Mouse (Mus musculus) left cerebral cortex, adult 2 months (tissue): ENCODE measurements at regions not wholly inside any gene's neighbourhood (a gene's known extent, or its start where the extent isn't known, plus 50 kb on each side); places are given as distances from the start of the nearest gene placed in this dataset.

ENCODE experiments used
- DNase-seq, 2 experiments: peaks; one replicate each; pipeline ENCODE4 v3.0.0; 2021 to 2022; ENCODE audit warnings: low spot score in 2 of 2, mixed read lengths in 1 of 2; ENCODE audit errors: extremely low spot score in 1 of 2
- H3K27ac ChIP-seq: fragments of 200-600 bp; 2 replicates; pipeline ENCODE4 v1.8.1; 2022
- H3K4me3 ChIP-seq: fragments of 200-600 bp; 2 replicates; pipeline ENCODE4 v1.8.1; 2022
- CTCF ChIP-seq: fragments of 200-600 bp; IDR thresholded peaks from 2 replicates; pipeline ENCODE4 v1.8.1; 2022; ENCODE audit warnings: antibody characterized with exemption, mild to moderate bottlenecking, moderate library complexity
- intact Hi-C: fragments of 180-260 bp; cut with DNase I; formaldehyde crosslinking; loops from one replicate; pipeline ENCODE4 v1.15.1; 2025

- no peak for DNase-seq
- TF ChIP-seq CTCF = no peak
- Histone ChIP-seq H3K27ac (no peak overlapping the region), H3K4me3 (no peak overlapping the region)
- intact Hi-C loops = no loop called here
These were observed 224.3 kb upstream of the Ccdc122 start for GRCm38 (mm10) chr14:76812155-76812875.

- intact Hi-C loops = no loop called here
- Histone ChIP-seq H3K4me3 (no peak overlapping the region), H3K27ac (no peak overlapping the region)
- DNase-seq = no peak
- no peak for TF ChIP-seq CTCF
These were observed 225.6 kb upstream of the Ccdc122 start for GRCm38 (mm10) chr14:76810697-76811589.

- no peak overlapping the region for H3K27ac ChIP-seq
- H3K4me3 ChIP-seq = no peak overlapping the region
- DNase-seq = no peak
- intact Hi-C loops = no loop called here
- TF ChIP-seq CTCF = no peak
These were observed 226.5 kb upstream of the Ccdc122 start for GRCm38 (mm10) chr14:76810041-76810440.

- no peak for DNase-seq
- TF ChIP-seq CTCF = no peak
- intact Hi-C loops = no loop called here
- no peak overlapping the region for H3K4me3 ChIP-seq
- no peak overlapping the region for H3K27ac ChIP-seq
These were observed 227.2 kb upstream of the Ccdc122 start for GRCm38 (mm10) chr14:76809411-76809810.

- intact Hi-C loops = no loop called here
- peak overlapping the region; percentile 67 for H3K27ac ChIP-seq
- no peak for TF ChIP-seq CTCF
- no peak overlapping the region for H3K4me3 ChIP-seq
- no peak for DNase-seq
These were observed 231.3 kb upstream of the Ccdc122 start for GRCm38 (mm10) chr14:76805151-76805785.

GRCm38 (mm10) chr14:76804447-76805150 lies 232.0 kb upstream of the Ccdc122 start:
- no peak overlapping the region for H3K4me3 ChIP-seq
- intact Hi-C loops = no loop called here
- H3K27ac ChIP-seq = peak overlapping the region; percentile 67
- no peak for DNase-seq
- TF ChIP-seq CTCF = no peak

- no peak for DNase-seq
- H3K27ac ChIP-seq = no peak overlapping the region
- H3K4me3 ChIP-seq = no peak overlapping the region
- intact Hi-C loops = no loop called here
- no peak for TF ChIP-seq CTCF
These were observed 236.4 kb upstream of the Ccdc122 start for GRCm38 (mm10) chr14:76800181-76800580.

- intact Hi-C loops = no loop called here
- no peak for TF ChIP-seq CTCF
- Histone ChIP-seq H3K4me3 (no peak overlapping the region), H3K27ac (no peak overlapping the region)
- DNase-seq = no peak
These were observed 236.8 kb upstream of the Ccdc122 start for GRCm38 (mm10) chr14:76799741-76800140.

GRCm38 (mm10) chr14:76798925-76799428 lies 237.6 kb upstream of the Ccdc122 start:
- Histone ChIP-seq H3K27ac (no peak overlapping the region), H3K4me3 (no peak overlapping the region)
- intact Hi-C loops = no loop called here
- DNase-seq = no peak
- no peak for TF ChIP-seq CTCF

- no peak for TF ChIP-seq CTCF
- no peak overlapping the region for H3K27ac ChIP-seq
- no peak for DNase-seq
- intact Hi-C loops = no loop called here
- no peak overlapping the region for H3K4me3 ChIP-seq
These were observed 238.1 kb upstream of the Ccdc122 start for GRCm38 (mm10) chr14:76798488-76798887.

GRCm38 (mm10) chr14:76797518-76797917 lies 239.1 kb upstream of the Ccdc122 start:
- Histone ChIP-seq H3K27ac (no peak overlapping the region), H3K4me3 (no peak overlapping the region)
- intact Hi-C loops = no loop called here
- DNase-seq = no peak
- TF ChIP-seq CTCF = no peak
